Mouse (Mus musculus): ENCODE measurements around the gene Hcar2.

GRCm38 (mm10) chr5:123907631-123907977 lies 42.3 kb upstream of the Hcar2 start:
- TF ChIP-seq CTCF (IDR thresholded peaks at IDR 0.05; ENCODE audit: borderline replicate concordance, extremely low read depth, insufficient read depth, insufficient read length) (no peak), POLR2A (IDR thresholded peaks at IDR 0.05; ENCODE audit: borderline replicate concordance, extremely low read depth, insufficient read depth, insufficient read length, poor library complexity, severe bottlenecking) (no peak)
